Mouse (Mus musculus): ENCODE measurements at regions not wholly inside any gene's neighbourhood (a gene's known extent, or its start where the extent isn't known, plus 50 kb on each side); places are given as distances from the start of the nearest gene placed in this dataset.

DNA sequence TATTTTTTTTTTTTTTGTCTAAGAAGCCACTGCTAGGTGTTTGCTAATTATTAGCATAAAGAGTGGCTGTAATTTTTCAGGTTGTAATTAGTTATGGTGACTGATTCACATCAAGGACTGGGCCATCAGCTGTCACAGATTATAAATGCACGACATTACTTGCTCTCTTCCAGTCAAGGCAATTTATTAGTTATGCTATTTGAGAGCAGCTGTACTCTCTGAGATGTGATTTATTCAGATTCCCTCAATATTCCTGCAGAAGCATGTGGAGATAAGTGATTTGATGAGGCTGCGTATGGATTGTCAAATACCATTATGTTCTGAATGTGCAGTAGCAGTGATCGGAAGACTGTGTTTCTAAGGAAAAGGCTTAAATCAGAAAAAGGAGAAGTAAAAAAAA is 428.3 kb upstream of the Fsip2 start:
- TF ChIP-seq CTCF (IDR thresholded peaks at IDR 0.05; ENCODE audit: borderline replicate concordance, insufficient read depth, low read length), result no peak
- TF ChIP-seq POLR2A (IDR thresholded peaks at IDR 0.05; ENCODE audit: low read depth, low read length), result no peak
